Mouse (Mus musculus) heart, embryonic 16.5 days (tissue): ENCODE data around the gene Asb8. TPM values are rescaled to one million over a fixed set of nuclear protein-coding genes. Genes with fewer than 3 reads are reported as not detected.

Source experiments
- ATAC-seq: fragments of 200-750 bp; cut with Nextera tagmentation; replicated peaks from 2 replicates; pipeline ENCODE4 v1.8.0; 2017; ENCODE audit warnings: moderate number of reproducible peaks; ENCODE audit not compliant: insufficient read depth, low FRiP score; ENCODE audit errors: extremely low read depth
- H3K27ac ChIP-seq: fragments of 300-500 bp; sonication (generic); 2 replicates; pipeline ENCODE4 v1.5.1; 2014; ENCODE audit warnings: mild to moderate bottlenecking, low read length, control low read depth, moderate library complexity
- H3K27me3 ChIP-seq: fragments of 300-500 bp; sonication (generic); 2 replicates; pipeline ENCODE4 v1.6.1; 2014; ENCODE audit warnings: low read length, mixed read lengths; ENCODE audit not compliant: control insufficient read depth, insufficient read depth
- H3K36me3 ChIP-seq: fragments of 300-500 bp; sonication (generic); 2 replicates; pipeline ENCODE4 v1.6.1; 2014; ENCODE audit not compliant: control insufficient read depth, insufficient read depth
- H3K4me1 ChIP-seq: fragments of 300-500 bp; sonication (generic); 2 replicates; pipeline ENCODE4 v1.6.1; 2014; ENCODE audit warnings: low read length, mixed read lengths; ENCODE audit not compliant: control insufficient read depth, insufficient read depth
- H3K4me2 ChIP-seq: fragments of 300-500 bp; sonication (generic); 2 replicates; pipeline ENCODE4 v1.6.1; 2014; ENCODE audit warnings: low read depth, mild to moderate bottlenecking, control low read depth, low read length
- H3K4me3 ChIP-seq: fragments of 300-500 bp; sonication (generic); 2 replicates; pipeline ENCODE4 v1.5.1; 2014; ENCODE audit warnings: mild to moderate bottlenecking, control low read depth, low read length
- H3K9ac ChIP-seq: fragments of 300-500 bp; sonication (generic); 2 replicates; pipeline ENCODE4 v1.6.1; 2014; ENCODE audit warnings: low read length, control low read depth
- H3K9me3 ChIP-seq: fragments of 300-500 bp; sonication (generic); replicated peaks from 2 replicates; pipeline ENCODE4 v1.6.1; 2016; ENCODE audit warnings: low read length; ENCODE audit not compliant: control insufficient read depth
- WGBS: fragments of 180-500 bp; shearing (Covaris S2); extraction: QIAGEN DNeasy Blood & Tissue Kit; methylation state at CpG from one replicate; pipeline ENCODE4 v1.1.7; 2014; 5-methylcytosine and 5-hydroxymethylcytosine counted together
- polyA plus RNA-seq: library from polyadenylated mRNA; unstranded; fragments of >200 nt; fragmentation: Nextera tagmentation; extraction: Ambion mirVana; gene quantifications from 2 replicates; pipeline ENCODE4 v1.2.1, GENCODE M21; 2015

Asb8 gene
- 91.2 and 91.7 TPM in 2 replicates for polyA plus RNA-seq

DNA sequence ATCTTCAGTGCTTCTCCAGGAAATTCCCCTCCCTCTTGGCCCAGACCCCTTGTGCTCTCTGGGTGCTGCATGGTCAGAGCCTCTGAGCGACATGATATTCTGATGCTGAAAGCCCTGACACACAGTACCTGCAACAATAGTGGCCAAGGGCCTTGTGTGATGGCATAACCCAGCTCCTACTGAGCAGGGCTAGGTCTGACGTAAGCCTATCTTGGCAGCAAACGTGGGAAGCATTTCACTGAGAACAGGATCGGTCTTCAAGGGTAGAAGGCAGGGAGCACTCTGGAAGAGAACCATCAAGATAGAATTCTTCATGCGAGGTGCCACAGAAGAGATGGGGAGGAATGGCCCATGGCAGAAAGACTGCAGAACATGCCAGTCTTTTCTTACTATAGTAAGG lies at the start of gene Asb8:
Asb8 (minus strand) TSS at position 101 of the 400 bp plus-strand sequence.
- H3K27ac ChIP-seq: no peak within 1 kb of the TSS
- ATAC-seq: no peak
- no peak within 1 kb of the TSS for H3K9ac ChIP-seq
- H3K4me3 ChIP-seq: no peak within 1 kb of the TSS
- H3K36me3 ChIP-seq: no peaks in the 10 kb centered on the region
- H3K9me3 ChIP-seq: no peaks in the 10 kb centered on the region
- peaks cover 17% of the 10 kb centered on the region for H3K4me1 ChIP-seq
- 80% methylated on average over 5 of the region's 5 CpGs for WGBS
- H3K4me2 ChIP-seq: no peak within 1 kb of the TSS
- H3K27me3 ChIP-seq: peaks cover 41% of the 10 kb centered on the region

DNA sequence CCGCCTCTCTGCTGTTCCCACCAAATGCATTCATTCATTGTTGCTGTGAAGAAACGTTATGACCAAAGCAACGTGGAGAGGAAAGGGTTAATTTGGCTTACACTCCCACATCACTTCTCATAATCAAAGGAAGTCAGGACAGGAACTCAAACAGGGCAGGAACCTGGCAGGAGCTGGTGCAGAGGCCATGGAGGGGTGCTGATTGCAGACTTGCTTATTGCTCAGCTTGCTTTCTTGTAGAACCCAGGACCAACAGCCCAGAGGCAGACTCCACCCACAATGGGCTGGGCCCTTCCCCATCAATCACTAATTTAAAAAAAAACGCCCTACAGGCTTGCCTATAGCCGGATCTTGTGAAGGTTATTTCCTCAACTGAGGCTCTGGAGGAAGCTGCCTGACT lies 48.7 kb upstream of the Asb8 start:
- Histone ChIP-seq H3K9me3 (no peaks in the 10 kb centered on the region), H3K27ac (no peak overlapping the region), H3K4me3 (no peak overlapping the region), H3K4me1 (peaks cover 4% of the 10 kb centered on the region; the same call in 1 of the 2 replicates), H3K4me2 (no peak overlapping the region), H3K27me3 (no peaks in the 10 kb centered on the region), H3K9ac (no peak overlapping the region), H3K36me3 (no peaks in the 10 kb centered on the region)
- no peak for ATAC-seq
- whole genome bisulfite sequencing: 57% methylated on average over 5 of the region's 5 CpGs

DNA sequence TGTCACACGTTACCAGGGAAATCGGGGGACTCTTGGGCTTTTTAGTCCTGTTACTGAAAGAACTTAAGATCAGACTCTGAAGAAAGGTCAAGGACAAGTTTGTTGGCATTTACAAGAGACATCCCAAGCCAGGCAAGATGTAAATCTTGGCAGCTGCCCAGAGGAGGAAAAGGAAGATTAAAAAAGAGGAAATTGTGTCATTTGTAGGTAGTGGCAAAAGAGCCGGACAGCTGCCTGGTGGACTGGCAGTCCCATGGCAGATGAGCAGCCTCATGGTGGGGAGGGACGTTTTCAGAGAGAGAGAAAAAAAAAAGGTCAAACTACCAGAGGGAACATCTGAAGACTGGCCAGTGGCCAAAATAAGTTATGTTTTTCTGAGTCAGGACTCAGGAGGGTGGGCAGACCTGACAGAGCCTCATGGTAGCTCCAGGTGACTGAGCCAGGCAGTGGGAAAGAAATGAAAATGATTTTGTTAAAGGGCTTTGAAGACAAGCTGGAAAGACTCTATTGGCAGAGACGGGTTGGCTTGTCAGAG lies 48.0 kb upstream of the Asb8 start:
- ATAC-seq: no peak

DNA sequence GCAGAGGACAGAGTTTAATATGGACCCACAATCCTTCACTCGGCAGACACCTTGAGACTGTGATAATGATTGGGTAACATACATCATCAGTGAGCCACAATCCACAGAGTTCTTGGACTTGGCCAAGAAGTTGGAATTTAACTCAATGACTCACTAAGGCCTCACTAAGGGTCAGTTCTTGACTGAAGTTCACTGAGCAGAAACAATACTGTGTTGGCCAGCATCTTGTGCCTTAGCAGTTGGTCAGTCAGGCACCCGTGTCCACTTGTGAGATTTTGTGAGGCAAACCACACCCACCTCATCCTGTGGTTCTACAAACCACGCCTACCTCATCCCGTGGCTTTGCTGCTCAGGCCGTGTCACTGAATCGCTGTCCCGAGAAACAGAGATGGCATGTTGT lies 44.3 kb upstream of the Asb8 start:
- Histone ChIP-seq H3K9ac (no peak overlapping the region), H3K4me3 (no peak overlapping the region), H3K4me1 (peaks cover 4% of the 10 kb centered on the region; the same call in 1 of the 2 replicates), H3K9me3 (no peaks in the 10 kb centered on the region), H3K27ac (no peak overlapping the region), H3K36me3 (no peaks in the 10 kb centered on the region), H3K4me2 (no peak overlapping the region), H3K27me3 (no peaks in the 10 kb centered on the region)
- ATAC-seq: no peak
- WGBS: 74% methylated on average over 7 of the region's 7 CpGs

More for the DNA sequence above, 48.0 kb upstream of the Asb8 start:
- Histone ChIP-seq H3K9ac (no peak overlapping the region), H3K4me1 (peaks cover 4% of the 10 kb centered on the region; the same call in 1 of the 2 replicates), H3K9me3 (no peaks in the 10 kb centered on the region), H3K27ac (no peak overlapping the region), H3K27me3 (no peaks in the 10 kb centered on the region), H3K4me2 (no peak overlapping the region), H3K36me3 (no peaks in the 10 kb centered on the region), H3K4me3 (no peak overlapping the region)
- WGBS: 60% methylated on average over 5 of the region's 5 CpGs

DNA sequence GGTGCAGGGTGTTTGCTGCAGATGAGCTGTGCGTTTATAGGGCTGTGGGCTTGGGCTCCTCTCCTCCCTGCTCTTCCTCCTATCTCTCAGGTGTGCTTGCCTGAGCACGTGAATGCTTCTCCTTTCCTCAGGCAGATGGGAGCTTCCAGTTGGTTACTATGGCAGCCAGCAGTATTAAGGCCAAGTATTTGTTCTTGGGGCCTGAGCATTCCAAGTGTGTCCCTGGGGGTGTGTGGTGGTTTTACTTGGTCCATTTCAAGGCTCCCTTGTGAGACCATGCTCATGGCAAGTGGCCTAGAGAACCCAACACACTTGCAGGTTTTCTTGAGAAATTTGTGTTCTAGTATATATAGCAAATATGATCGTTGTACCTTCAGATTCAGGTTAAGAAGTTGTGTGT lies 30.0 kb upstream of the Asb8 start, which contains the start of gene Olfr288:
Olfr288 (minus strand) TSS at position 101 of the 400 bp plus-strand sequence.
- H3K9ac ChIP-seq: no peak within 1 kb of the TSS
- no peaks in the 10 kb centered on the region for H3K27me3 ChIP-seq
- no peak within 1 kb of the TSS for H3K4me2 ChIP-seq
- H3K27ac ChIP-seq: no peak within 1 kb of the TSS
- no peak within 1 kb of the TSS for H3K4me3 ChIP-seq
- no peaks in the 10 kb centered on the region for H3K36me3 ChIP-seq
- H3K4me1 ChIP-seq: no peaks in the 10 kb centered on the region
- no peaks in the 10 kb centered on the region for H3K9me3 ChIP-seq
- 67% methylated on average over 3 of the region's 3 CpGs for WGBS
- ATAC-seq: no peak

DNA sequence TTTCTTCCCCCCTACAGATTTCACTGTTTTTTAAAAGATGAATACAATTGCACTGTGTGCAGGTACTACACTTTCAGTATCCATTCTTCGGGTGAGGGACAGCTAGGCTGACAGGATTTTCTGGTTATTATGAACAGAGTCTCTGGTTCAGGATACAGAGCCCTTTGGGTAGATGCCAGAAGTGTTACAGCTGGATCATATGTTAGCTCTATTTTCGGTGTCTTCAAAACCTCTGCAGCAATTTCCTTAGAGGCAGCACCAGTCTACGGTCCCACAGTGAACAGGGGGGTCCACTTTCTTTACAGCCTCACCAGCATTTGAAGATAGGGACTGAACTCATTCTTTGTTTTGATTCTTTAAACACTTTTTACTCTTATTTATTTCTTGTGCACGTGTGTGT lies 19.0 kb upstream of the Asb8 start:
- Histone ChIP-seq H3K36me3 (no peaks in the 10 kb centered on the region), H3K4me3 (no peak overlapping the region), H3K4me1 (peaks cover 11% of the 10 kb centered on the region), H3K9ac (no peak overlapping the region), H3K27ac (no peak overlapping the region), H3K9me3 (no peaks in the 10 kb centered on the region), H3K27me3 (no peaks in the 10 kb centered on the region), H3K4me2 (no peak overlapping the region)
- ATAC-seq: no peak
- 41% methylated on average over 4 of the region's 4 CpGs for WGBS

DNA sequence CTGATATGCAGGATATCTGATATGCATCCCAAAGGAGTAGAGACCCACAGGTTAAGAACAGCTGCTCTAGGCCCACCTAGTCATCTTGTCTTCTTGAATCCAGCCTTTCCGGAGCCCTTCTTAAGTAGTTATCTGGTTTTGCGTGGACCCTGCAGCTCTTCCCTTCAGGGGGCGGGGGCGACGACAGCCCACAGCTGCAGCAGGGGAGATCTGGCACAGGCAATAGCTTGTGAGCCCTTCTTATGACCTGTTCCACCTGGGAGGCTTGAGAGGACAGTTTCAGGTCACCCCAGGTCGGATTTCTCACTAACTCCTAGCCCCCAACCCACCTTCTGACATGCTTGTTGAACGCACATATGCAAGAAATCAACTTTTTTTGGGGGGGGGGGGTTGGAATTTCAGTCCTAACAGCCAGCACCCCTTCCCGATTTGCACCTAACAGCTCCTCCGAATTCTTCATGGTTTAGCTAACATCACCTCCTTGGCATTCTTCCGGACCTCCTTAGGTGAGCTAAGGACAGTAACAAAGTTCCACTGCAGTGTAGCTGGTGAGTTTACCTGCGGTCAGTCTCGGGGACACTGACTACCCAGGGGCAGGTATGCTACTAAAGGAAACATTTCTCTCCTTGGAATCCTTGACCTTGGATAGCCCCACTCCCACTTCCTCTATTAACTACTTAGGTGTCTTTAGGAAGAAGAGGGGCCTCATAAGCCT lies 16.6 kb upstream of the Asb8 start:
- no peaks in the 10 kb centered on the region for H3K36me3 ChIP-seq
- no peaks in the 10 kb centered on the region for H3K9me3 ChIP-seq
- peak overlapping the region; percentile 60; the same call in 1 of the 2 replicates for H3K4me3 ChIP-seq
- H3K4me2 ChIP-seq: peak overlapping the region; percentile 81
- peak overlapping the region; percentile 35 for H3K27ac ChIP-seq
- no peaks in the 10 kb centered on the region for H3K27me3 ChIP-seq
- H3K9ac ChIP-seq: peak overlapping the region; percentile 49; the same call in 1 of the 2 replicates
- 57% methylated on average over 12 of the region's 12 CpGs for WGBS
- ATAC-seq: no peak
- peaks cover 11% of the 10 kb centered on the region for H3K4me1 ChIP-seq

DNA sequence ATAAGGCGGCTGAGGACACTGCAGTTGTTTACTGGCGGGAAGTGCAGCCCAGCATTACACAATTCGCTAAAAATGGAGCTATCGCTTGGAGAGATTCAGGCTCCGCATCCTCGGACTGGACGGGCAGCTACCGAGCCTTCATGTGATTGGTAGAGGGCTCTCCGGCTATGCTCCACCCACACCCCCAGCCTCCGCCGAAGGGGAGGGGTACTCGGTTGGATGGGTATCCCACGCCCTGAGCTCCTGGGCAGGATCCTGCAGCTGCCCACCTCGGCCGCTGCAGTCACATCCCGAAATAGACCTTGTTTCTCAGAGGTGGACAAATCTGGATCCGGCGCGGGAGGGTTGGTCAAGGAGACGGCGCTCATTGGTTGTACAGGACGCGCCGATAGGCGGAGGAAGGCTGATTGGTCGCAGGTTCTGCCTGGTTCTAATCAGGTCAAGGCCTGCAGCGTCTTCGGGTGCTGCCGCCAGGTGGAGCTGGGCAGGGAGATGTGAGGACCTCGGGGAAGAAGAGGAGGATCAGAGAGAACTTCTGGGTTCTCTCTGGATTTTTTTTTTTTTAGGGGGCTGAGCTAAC lies 15.8 kb upstream of the Asb8 start:
- H3K4me2 ChIP-seq: peak overlapping the region; percentile 81
- H3K4me1 ChIP-seq: peaks cover 11% of the 10 kb centered on the region
- no peaks in the 10 kb centered on the region for H3K9me3 ChIP-seq
- H3K27ac ChIP-seq: peak overlapping the region; percentile 90
- peak; percentile 97 for ATAC-seq
- WGBS: 0% methylated on average over 30 of the region's 30 CpGs
- H3K27me3 ChIP-seq: no peaks in the 10 kb centered on the region
- H3K36me3 ChIP-seq: no peaks in the 10 kb centered on the region
- H3K9ac ChIP-seq: peak overlapping the region; percentile 72
- peak overlapping the region; percentile 60 for H3K4me3 ChIP-seq

DNA sequence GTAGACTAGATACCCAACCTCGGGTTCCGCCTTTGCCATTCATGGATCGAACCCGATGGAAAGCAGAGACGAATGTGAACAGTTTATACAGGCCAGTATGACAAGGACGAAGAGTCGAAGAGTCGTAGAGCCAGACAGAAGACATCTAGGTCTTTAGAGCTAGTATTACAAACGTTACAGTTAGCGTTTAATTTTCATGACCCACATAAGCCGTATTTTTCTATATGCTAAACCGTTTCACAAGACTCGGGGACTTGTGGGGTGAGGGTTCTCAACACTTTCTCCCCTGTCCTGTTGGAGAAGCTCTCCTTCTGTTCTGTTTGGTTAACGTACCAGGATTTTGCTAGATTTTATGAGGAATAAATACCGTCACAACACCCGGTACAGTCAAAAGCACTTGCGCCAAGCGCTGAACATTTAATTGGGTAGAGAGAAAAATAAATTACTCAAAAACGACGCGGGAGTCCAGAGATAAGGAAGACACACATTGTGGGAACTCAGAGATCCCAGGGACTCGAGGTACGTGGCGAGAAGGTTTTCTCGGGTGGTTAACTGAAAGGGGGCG lies 15.2 kb upstream of the Asb8 start:
- Histone ChIP-seq H3K27me3 (0 out of 2 replicates have a peak, but pooled peaks cover 2% of the 10 kb centered on the region), H3K36me3 (no peaks in the 10 kb centered on the region), H3K4me2 (peak overlapping the region; percentile 81), H3K4me3 (peak overlapping the region; percentile 60), H3K9me3 (no peaks in the 10 kb centered on the region), H3K9ac (peak overlapping the region; percentile 72), H3K27ac (peak overlapping the region; percentile 90), H3K4me1 (peaks cover 11% of the 10 kb centered on the region)
- ATAC-seq: no peak
- WGBS: 7% methylated on average over 26 of the region's 26 CpGs
